Mouse (Mus musculus) myocyte (in vitro differentiated cells): ENCODE data around the gene Gm17482.

Source experiments
- MAX ChIP-seq: IDR thresholded peaks from one replicate; pipeline ENCODE4 v1.6.1; 2011; ENCODE audit warnings: low read depth, mild to moderate bottlenecking, control low read depth
- POLR2A ChIP-seq: IDR thresholded peaks from one replicate; pipeline ENCODE4 v1.6.1; 2011; ENCODE audit warnings: low read depth, mild to moderate bottlenecking, control low read depth, moderate library complexity; ENCODE audit not compliant: insufficient read length

- TF ChIP-seq MAX (no peak), POLR2A (no peak)
These were observed 386 bp downstream of the Gm17482 start for GRCm38 (mm10) chr6:115227529-115227928.
